Mouse (Mus musculus) hindbrain, embryonic 14.5 days (tissue): ENCODE data around the gene Hoxd3. TPM values are rescaled to one million over a fixed set of nuclear protein-coding genes. Genes with fewer than 3 reads are reported as not detected.

Experiments used
- ATAC-seq: fragments of 200-750 bp; cut with Nextera tagmentation; 2 replicates; pipeline ENCODE4 v1.8.0; 2017; ENCODE audit warnings: moderate number of reproducible peaks, mild to moderate bottlenecking, moderate TSS enrichment, moderate library complexity; ENCODE audit not compliant: low FRiP score
- DNase-seq: peaks from one replicate; pipeline ENCODE4 v3.0.0-alpha.2; 2015; ENCODE audit warnings: low spot score
- H3K27ac ChIP-seq: fragments of 300-500 bp; sonication (generic); 2 replicates; pipeline ENCODE4 v1.5.1; 2014; ENCODE audit warnings: mild to moderate bottlenecking, moderate library complexity
- H3K27me3 ChIP-seq: fragments of 300-500 bp; sonication (generic); 2 replicates; pipeline ENCODE4 v1.6.1; 2014; ENCODE audit warnings: mild to moderate bottlenecking, low read length, mixed read lengths; ENCODE audit not compliant: control insufficient read depth, insufficient read depth
- H3K36me3 ChIP-seq: fragments of 300-500 bp; sonication (generic); replicated peaks from 2 replicates; pipeline ENCODE4 v1.6.1; 2014; ENCODE audit not compliant: control insufficient read depth, insufficient read depth
- H3K4me1 ChIP-seq: fragments of 300-500 bp; sonication (generic); replicated peaks from 2 replicates; pipeline ENCODE4 v1.6.1; 2014; ENCODE audit warnings: antibody characterized with exemption, low read length, mixed read lengths; ENCODE audit not compliant: control insufficient read depth, insufficient read depth
- H3K4me2 ChIP-seq: fragments of 300-500 bp; sonication (generic); replicated peaks from 2 replicates; pipeline ENCODE4 v1.6.1; 2014; ENCODE audit warnings: mild to moderate bottlenecking, moderate library complexity
- H3K4me3 ChIP-seq: fragments of 300-500 bp; sonication (generic); replicated peaks from 2 replicates; pipeline ENCODE4 v1.5.1; 2014; ENCODE audit warnings: mild to moderate bottlenecking, low read length
- H3K9ac ChIP-seq: fragments of 300-500 bp; sonication (generic); 2 replicates; pipeline ENCODE4 v1.6.1; 2014
- H3K9me3 ChIP-seq: fragments of 300-500 bp; sonication (generic); 2 replicates; pipeline ENCODE4 v1.6.1; 2016; ENCODE audit warnings: low read length; ENCODE audit not compliant: control insufficient read depth
- WGBS: fragments of 180-500 bp; shearing (Covaris S2); extraction: QIAGEN DNeasy Blood & Tissue Kit; methylation state at CpG from one replicate; pipeline ENCODE4 v1.1.7; 2014; 5-methylcytosine and 5-hydroxymethylcytosine counted together
- polyA plus RNA-seq: library from polyadenylated mRNA; unstranded; fragments of >200 nt; fragmentation: Nextera tagmentation; extraction: Ambion mirVana; gene quantifications from 2 replicates; pipeline ENCODE4 v1.2.1, GENCODE M21; 2014

Gene Hoxd3
- polyA plus RNA-seq, 1 experiment from 2014 or later: 55.1 TPM

GRCm38 (mm10) chr2:74753175-74753523, 41.4 kb downstream of the Hoxd3 start:
- H3K36me3 ChIP-seq: no peaks in the 10 kb centered on the region
- peak overlapping the region; percentile 64 for H3K9ac ChIP-seq
- H3K27ac ChIP-seq: peak overlapping the region; percentile 79
- H3K4me1 ChIP-seq: peaks cover 21% of the 10 kb centered on the region
- peak; percentile 40; the same call in 1 of the 2 replicates for ATAC-seq
- H3K4me3 ChIP-seq: peak overlapping the region; percentile 31
- 1% methylated on average over 25 of the region's 25 CpGs for WGBS
- H3K9me3 ChIP-seq: no peaks in the 10 kb centered on the region
- no peak for DNase-seq
- H3K27me3 ChIP-seq: peaks cover 89% of the 10 kb centered on the region
- H3K4me2 ChIP-seq: peak overlapping the region; percentile 64

GRCm38 (mm10) chr2:74753711-74754110, 42.0 kb downstream of the Hoxd3 start:
- no peak for ATAC-seq
- Histone ChIP-seq H3K9ac (no peak overlapping the region), H3K4me3 (no peak overlapping the region), H3K9me3 (no peaks in the 10 kb centered on the region), H3K4me2 (peak overlapping the region; percentile 64; the same call in 1 of the 2 replicates), H3K27ac (no peak overlapping the region), H3K36me3 (no peaks in the 10 kb centered on the region), H3K4me1 (peaks cover 21% of the 10 kb centered on the region), H3K27me3 (peaks cover 91% of the 10 kb centered on the region)
- WGBS: 18% methylated on average over 5 of the region's 5 CpGs
- no peak for DNase-seq

DNA sequence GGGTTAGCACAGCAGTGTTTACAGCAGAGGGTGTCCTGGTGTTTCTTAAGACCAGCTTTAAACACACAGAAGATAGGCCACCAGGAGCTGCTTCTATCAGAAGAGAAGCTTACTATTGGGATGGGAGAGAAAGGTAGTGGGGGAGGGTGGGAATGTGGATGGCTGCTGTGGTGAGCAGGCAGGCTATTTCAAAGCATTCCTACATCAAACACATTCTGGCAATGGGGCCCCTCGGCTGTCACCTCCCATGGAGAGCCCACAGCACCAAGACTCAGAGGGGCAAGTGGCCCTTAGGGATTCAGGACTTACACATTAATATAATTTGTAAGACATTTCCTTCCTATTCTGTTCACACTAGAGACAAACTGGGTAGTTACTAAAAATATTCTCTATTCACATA, 48.4 kb downstream of the Hoxd3 start:
- no peak overlapping the region for H3K4me2 ChIP-seq
- H3K27me3 ChIP-seq: peaks cover 87% of the 10 kb centered on the region
- H3K9me3 ChIP-seq: no peaks in the 10 kb centered on the region
- H3K4me3 ChIP-seq: no peak overlapping the region
- peaks cover 16% of the 10 kb centered on the region for H3K4me1 ChIP-seq
- H3K27ac ChIP-seq: no peak overlapping the region
- ATAC-seq (no peak), DNase-seq (no peak)
- H3K9ac ChIP-seq: no peak overlapping the region
- WGBS: 8% methylated on average over 1 of the region's 1 CpGs
- H3K36me3 ChIP-seq: no peaks in the 10 kb centered on the region

GRCm38 (mm10) chr2:74761941-74762340, 50.2 kb downstream of the Hoxd3 start:
- WGBS: 7% methylated on average over 13 of the region's 13 CpGs
- H3K27ac ChIP-seq: no peak overlapping the region
- DNase-seq (no peak), ATAC-seq (no peak)
- H3K27me3 ChIP-seq: peaks cover 90% of the 10 kb centered on the region
- no peaks in the 10 kb centered on the region for H3K9me3 ChIP-seq
- H3K36me3 ChIP-seq: no peaks in the 10 kb centered on the region
- peaks cover 16% of the 10 kb centered on the region for H3K4me1 ChIP-seq
- H3K4me2 ChIP-seq: peak overlapping the region; percentile 96
- no peak overlapping the region for H3K4me3 ChIP-seq
- no peak overlapping the region for H3K9ac ChIP-seq

GRCm38 (mm10) chr2:74762522-74763244, 51.0 kb downstream of the Hoxd3 start, which contains the start of gene Hoxd1:
Hoxd1 (plus strand) TSS chr2:74762980.
- ATAC-seq (peak; percentile 84), DNase-seq (no peak)
- H3K4me1 ChIP-seq: peaks cover 16% of the 10 kb centered on the region
- whole genome bisulfite sequencing: under 1% methylated on average over 60 of the region's 61 CpGs
- no peak within 1 kb of the TSS for H3K27ac ChIP-seq
- H3K4me3 ChIP-seq: peak within 1 kb of the TSS; percentile 57
- no peaks in the 10 kb centered on the region for H3K9me3 ChIP-seq
- H3K9ac ChIP-seq: peak within 1 kb of the TSS; percentile 34; the same call in 1 of the 2 replicates
- H3K27me3 ChIP-seq: peaks cover 84% of the 10 kb centered on the region
- H3K36me3 ChIP-seq: no peaks in the 10 kb centered on the region
- peak within 1 kb of the TSS; percentile 96 for H3K4me2 ChIP-seq

GRCm38 (mm10) chr2:74763245-74763735, 51.6 kb downstream of the Hoxd3 start:
- Histone ChIP-seq H3K4me3 (peak overlapping the region; percentile 57), H3K36me3 (no peaks in the 10 kb centered on the region), H3K9me3 (no peaks in the 10 kb centered on the region), H3K27me3 (peaks cover 78% of the 10 kb centered on the region), H3K9ac (peak overlapping the region; percentile 34; the same call in 1 of the 2 replicates), H3K4me2 (peak overlapping the region; percentile 96), H3K27ac (no peak overlapping the region), H3K4me1 (peaks cover 16% of the 10 kb centered on the region)
- 1% methylated on average over 53 of the region's 53 CpGs for WGBS
- peak; percentile 40 for ATAC-seq
- DNase-seq: no peak

DNA sequence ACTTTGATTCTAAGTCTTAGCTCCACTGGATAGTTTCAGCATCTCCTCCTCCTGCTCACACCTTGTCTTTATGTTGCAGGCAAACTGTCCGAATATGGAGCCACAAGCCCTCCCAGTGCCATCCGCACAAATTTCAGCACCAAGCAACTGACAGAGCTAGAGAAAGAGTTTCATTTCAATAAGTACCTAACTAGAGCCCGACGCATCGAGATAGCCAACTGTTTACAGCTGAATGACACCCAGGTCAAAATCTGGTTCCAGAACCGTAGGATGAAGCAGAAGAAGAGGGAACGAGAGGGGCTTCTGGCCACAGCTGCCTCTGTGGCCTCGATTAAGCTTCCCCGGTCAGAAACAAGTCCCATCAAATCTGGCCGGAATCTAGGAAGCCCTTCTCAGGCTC, 52.2 kb downstream of the Hoxd3 start:
- Histone ChIP-seq H3K27me3 (peaks cover 74% of the 10 kb centered on the region), H3K4me3 (peak overlapping the region; percentile 57; the same call in 1 of the 2 replicates)
- WGBS: 61% methylated on average over 10 of the region's 10 CpGs

GRCm38 (mm10) chr2:74774359-74774758, 62.6 kb downstream of the Hoxd3 start:
- H3K4me1 ChIP-seq: no peaks in the 10 kb centered on the region
- no peaks in the 10 kb centered on the region for H3K27me3 ChIP-seq
- no peak overlapping the region for H3K9ac ChIP-seq
- DNase-seq (no peak), ATAC-seq (no peak)
- no peaks in the 10 kb centered on the region for H3K9me3 ChIP-seq
- no peaks in the 10 kb centered on the region for H3K36me3 ChIP-seq
- H3K4me3 ChIP-seq: no peak overlapping the region
- no peak overlapping the region for H3K4me2 ChIP-seq
- H3K27ac ChIP-seq: no peak overlapping the region
- 93% methylated on average over 2 of the region's 2 CpGs for WGBS

More for the DNA sequence above, 52.2 kb downstream of the Hoxd3 start:
- Histone ChIP-seq H3K36me3 (no peaks in the 10 kb centered on the region), H3K9ac (no peak overlapping the region), H3K9me3 (no peaks in the 10 kb centered on the region), H3K27ac (no peak overlapping the region), H3K4me1 (peaks cover 16% of the 10 kb centered on the region), H3K4me2 (peak overlapping the region; percentile 96)
- ATAC-seq: no peak
- no peak for DNase-seq

- Histone ChIP-seq H3K27me3 (no peaks in the 10 kb centered on the region), H3K4me2 (no peak overlapping the region), H3K9ac (no peak overlapping the region), H3K4me1 (no peaks in the 10 kb centered on the region), H3K36me3 (no peaks in the 10 kb centered on the region), H3K4me3 (no peak overlapping the region), H3K9me3 (no peaks in the 10 kb centered on the region), H3K27ac (no peak overlapping the region)
- WGBS: 64% methylated on average over 13 of the region's 13 CpGs
- ATAC-seq (no peak), DNase-seq (no peak)
Measured at GRCm38 (mm10) chr2:74777536-74778275, 66.0 kb downstream of the Hoxd3 start.
